Mouse (Mus musculus): Measurements from ENCODE around the gene Zfand2a. TPM values are rescaled to one million over a fixed set of nuclear protein-coding genes. Genes with fewer than 3 reads are reported as not detected.

Zfand2a gene
- polyA plus RNA-seq, 1 experiment from 2014 or later: 6.7 TPM

- 15% methylated on average over 17 of the region's 17 CpGs for WGBS
- Histone ChIP-seq H3K27me3 (replicated peaks; ENCODE audit: control insufficient read depth, insufficient read depth, low read length) (peaks cover 14% of the 10 kb centered on the region; the same call in 1 of the 2 replicates), H3K27ac (ENCODE audit: low read depth, low read length) (no peak overlapping the region), H3K9me3 (ENCODE audit: control insufficient read depth) (0 out of 2 replicates have a peak, but pooled peaks cover 2% of the 10 kb centered on the region), H3K4me2 (replicated peaks; ENCODE audit: low read depth) (no peak overlapping the region), H3K4me3 (ENCODE audit: low read depth, low read length) (no peak overlapping the region), H3K4me1 (replicated peaks; ENCODE audit: control insufficient read depth, insufficient read depth, low read length) (no peaks in the 10 kb centered on the region), H3K9ac (ENCODE audit: low read depth, low read length) (no peak overlapping the region), H3K36me3 (ENCODE audit: control insufficient read depth, insufficient read depth) (no peaks in the 10 kb centered on the region)
- peak; percentile 42 for TF ChIP-seq CTCF (IDR thresholded peaks at IDR 0.05; ENCODE audit: low read depth)
- no peak for ATAC-seq
Observed at GRCm38 (mm10) chr5:139510682-139511366, 26.5 kb upstream of the Zfand2a start.

GRCm38 (mm10) chr5:139506207-139506606 is 21.9 kb upstream of the Zfand2a start:
- H3K4me2 ChIP-seq (replicated peaks; ENCODE audit: low read depth): no peak overlapping the region
- H3K36me3 ChIP-seq (ENCODE audit: control insufficient read depth, insufficient read depth): no peaks in the 10 kb centered on the region
- H3K27ac ChIP-seq (ENCODE audit: low read depth, low read length): no peak overlapping the region
- H3K9me3 ChIP-seq (ENCODE audit: control insufficient read depth): no peaks in the 10 kb centered on the region
- H3K9ac ChIP-seq (ENCODE audit: low read depth, low read length): no peak overlapping the region
- no peaks in the 10 kb centered on the region for H3K4me1 ChIP-seq (replicated peaks; ENCODE audit: control insufficient read depth, insufficient read depth, low read length)
- ATAC-seq: no peak
- WGBS: 19% methylated on average over 5 of the region's 5 CpGs
- peaks cover 21% of the 10 kb centered on the region; the same call in 1 of the 2 replicates for H3K27me3 ChIP-seq (replicated peaks; ENCODE audit: control insufficient read depth, insufficient read depth, low read length)
- no peak for TF ChIP-seq CTCF (IDR thresholded peaks at IDR 0.05; ENCODE audit: low read depth)
- H3K4me3 ChIP-seq (ENCODE audit: low read depth, low read length): no peak overlapping the region

- Histone ChIP-seq H3K36me3 (ENCODE audit: control insufficient read depth, insufficient read depth) (no peaks in the 10 kb centered on the region), H3K4me1 (replicated peaks; ENCODE audit: control insufficient read depth, insufficient read depth, low read length) (no peaks in the 10 kb centered on the region), H3K27ac (ENCODE audit: low read depth, low read length) (no peak overlapping the region), H3K4me2 (replicated peaks; ENCODE audit: low read depth) (no peak overlapping the region), H3K9ac (ENCODE audit: low read depth, low read length) (no peak overlapping the region), H3K9me3 (ENCODE audit: control insufficient read depth) (no peaks in the 10 kb centered on the region), H3K27me3 (replicated peaks; ENCODE audit: control insufficient read depth, insufficient read depth, low read length) (peaks cover 18% of the 10 kb centered on the region; the same call in 1 of the 2 replicates), H3K4me3 (ENCODE audit: low read depth, low read length) (no peak overlapping the region)
- peak; percentile 51; the same call in 1 of the 2 replicates for ATAC-seq
- 3% methylated on average over 12 of the region's 14 CpGs for WGBS
- TF ChIP-seq CTCF (IDR thresholded peaks at IDR 0.05; ENCODE audit: low read depth): peak; percentile 85
Observed at GRCm38 (mm10) chr5:139505073-139505606, 20.8 kb upstream of the Zfand2a start.

DNA sequence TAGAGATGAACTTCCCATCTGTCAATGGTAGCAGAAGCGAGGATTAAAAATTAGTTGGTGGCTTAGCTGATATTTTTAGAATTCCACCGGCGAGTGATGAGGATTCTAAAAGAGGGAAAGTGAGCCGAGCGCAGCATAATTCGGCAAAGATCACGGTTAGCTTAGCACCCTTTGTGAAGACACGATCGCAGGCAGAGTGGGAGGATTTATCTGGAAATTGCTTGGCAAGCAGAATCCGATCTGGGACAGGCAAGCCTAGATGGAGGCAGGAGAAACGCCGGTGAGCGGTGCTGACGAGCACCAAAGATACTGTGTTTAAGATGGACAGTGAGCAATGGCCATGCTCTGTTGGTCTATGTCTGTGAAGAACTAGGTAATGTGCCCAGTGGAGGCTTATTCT is 17.9 kb upstream of the Zfand2a start:
- 83% methylated on average over 14 of the region's 14 CpGs for WGBS
- H3K27ac ChIP-seq (ENCODE audit: low read depth, low read length): no peak overlapping the region
- TF ChIP-seq CTCF (IDR thresholded peaks at IDR 0.05; ENCODE audit: low read depth): no peak

GRCm38 (mm10) chr5:139498791-139499190 is 14.4 kb upstream of the Zfand2a start:
- Histone ChIP-seq H3K27ac (ENCODE audit: low read depth, low read length) (no peak overlapping the region), H3K4me3 (ENCODE audit: low read depth, low read length) (no peak overlapping the region), H3K36me3 (ENCODE audit: control insufficient read depth, insufficient read depth) (no peaks in the 10 kb centered on the region), H3K27me3 (replicated peaks; ENCODE audit: control insufficient read depth, insufficient read depth, low read length) (peaks cover 6% of the 10 kb centered on the region; the same call in 1 of the 2 replicates), H3K9me3 (ENCODE audit: control insufficient read depth) (no peaks in the 10 kb centered on the region), H3K9ac (ENCODE audit: low read depth, low read length) (no peak overlapping the region), H3K4me1 (replicated peaks; ENCODE audit: control insufficient read depth, insufficient read depth, low read length) (no peaks in the 10 kb centered on the region), H3K4me2 (replicated peaks; ENCODE audit: low read depth) (no peak overlapping the region)
- TF ChIP-seq CTCF (IDR thresholded peaks at IDR 0.05; ENCODE audit: low read depth): no peak
- ATAC-seq: no peak
- WGBS: 34% methylated on average over 5 of the region's 5 CpGs

More for the DNA sequence above, 17.9 kb upstream of the Zfand2a start:
- no peak for ATAC-seq
- Histone ChIP-seq H3K4me1 (replicated peaks; ENCODE audit: control insufficient read depth, insufficient read depth, low read length) (no peaks in the 10 kb centered on the region), H3K36me3 (ENCODE audit: control insufficient read depth, insufficient read depth) (no peaks in the 10 kb centered on the region), H3K9ac (ENCODE audit: low read depth, low read length) (no peak overlapping the region), H3K27me3 (replicated peaks; ENCODE audit: control insufficient read depth, insufficient read depth, low read length) (peaks cover 7% of the 10 kb centered on the region; the same call in 1 of the 2 replicates), H3K4me3 (ENCODE audit: low read depth, low read length) (no peak overlapping the region), H3K4me2 (replicated peaks; ENCODE audit: low read depth) (no peak overlapping the region), H3K9me3 (ENCODE audit: control insufficient read depth) (no peaks in the 10 kb centered on the region)

DNA sequence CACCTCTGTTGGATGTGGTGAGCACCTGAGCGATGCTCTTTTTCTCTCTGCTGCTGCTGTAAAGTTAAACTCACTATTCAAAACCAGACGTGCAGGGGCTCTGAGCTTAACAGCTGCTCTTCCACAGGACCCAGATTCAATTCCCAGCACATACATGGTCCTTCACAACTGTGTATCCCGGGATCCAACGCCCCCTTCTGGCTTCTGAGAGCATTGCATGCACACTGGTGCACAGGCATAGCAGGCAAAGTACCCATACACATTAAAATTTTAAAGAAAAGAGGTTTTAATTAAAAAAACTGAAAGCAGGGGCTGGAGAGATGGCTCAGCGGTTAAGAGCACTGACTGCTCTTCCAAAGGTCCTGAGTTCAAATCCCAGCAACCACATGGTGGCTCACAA is 12.6 kb upstream of the Zfand2a start:
- Histone ChIP-seq H3K4me3 (ENCODE audit: low read depth, low read length) (no peak overlapping the region), H3K27me3 (replicated peaks; ENCODE audit: control insufficient read depth, insufficient read depth, low read length) (peaks cover 6% of the 10 kb centered on the region; the same call in 1 of the 2 replicates), H3K4me2 (replicated peaks; ENCODE audit: low read depth) (no peak overlapping the region), H3K4me1 (replicated peaks; ENCODE audit: control insufficient read depth, insufficient read depth, low read length) (no peaks in the 10 kb centered on the region), H3K27ac (ENCODE audit: low read depth, low read length) (no peak overlapping the region), H3K9ac (ENCODE audit: low read depth, low read length) (no peak overlapping the region), H3K9me3 (ENCODE audit: control insufficient read depth) (no peaks in the 10 kb centered on the region), H3K36me3 (ENCODE audit: control insufficient read depth, insufficient read depth) (no peaks in the 10 kb centered on the region)
- 52% methylated on average over 5 of the region's 5 CpGs for WGBS
- no peak for ATAC-seq
- peak; percentile 32 for TF ChIP-seq CTCF (IDR thresholded peaks at IDR 0.05; ENCODE audit: low read depth)
